Mouse (Mus musculus): ENCODE measurements around the gene Ankrd17. TPM values are rescaled to one million over a fixed set of nuclear protein-coding genes. Genes with fewer than 3 reads are reported as not detected.

The Ankrd17 gene
- polyA plus RNA-seq, 1 experiment from 2014 or later = 79.5 TPM

- DNase-seq (ENCODE audit: low read depth, low spot score) (no peak), ATAC-seq (no peak)
- H3K27me3 ChIP-seq = peaks cover 32% of the 10 kb centered on the region
- CTCF ChIA-PET = interaction anchor here (1.3 to 1.6 kb wide), 2 partner anchors 9 to 170 kb away, joined by 3 to 5 read pairs; no protein-coding TSS in a partner anchor
- in situ Hi-C loops (cut with MboI; ENCODE audit: low pct_unique_long_range_greater_than_20kb) = loop anchor here (25.0 kb wide), 1 partner anchor 911 kb away; the partner anchor contains the start of gene Gc
- TF ChIP-seq CTCF (IDR thresholded peaks at IDR 0.05) = no peak
- POLR2A ChIA-PET = interaction anchor here (0.7 kb wide), 1 partner anchor 1708 kb away, joined by 3 read pairs; no protein-coding TSS in a partner anchor
These were observed 7.3 kb upstream of the Ankrd17 start for GRCm38 (mm10) chr5:90373708-90374107.

- ChIA-PET POLR2A (no interaction called here), CTCF (no interaction called here)
- in situ Hi-C loops (cut with MboI; ENCODE audit: low pct_unique_long_range_greater_than_20kb) = loop anchor here (25.0 kb wide), 1 partner anchor 908 kb away; the partner anchor contains the start of gene Gc
- DNase-seq (ENCODE audit: low read depth, low spot score) (no peak), ATAC-seq (no peak)
- TF ChIP-seq CTCF (IDR thresholded peaks at IDR 0.05) = no peak
- peaks cover 13% of the 10 kb centered on the region for H3K27me3 ChIP-seq
These were observed 4.0 kb upstream of the Ankrd17 start for GRCm38 (mm10) chr5:90370401-90370800.

GRCm38 (mm10) chr5:90367067-90367303 lies 608 bp upstream of the Ankrd17 start, which contains the start of gene Gm9958:
TSS of gene Gm9958 (plus strand) at chr5:90367204.
- no peak for TF ChIP-seq CTCF (IDR thresholded peaks at IDR 0.05)

GRCm38 (mm10) chr5:90365141-90365951 lies 1.0 kb downstream of the Ankrd17 start:
- no peak for TF ChIP-seq CTCF (IDR thresholded peaks at IDR 0.05)
- H3K27me3 ChIP-seq = no peaks in the 10 kb centered on the region
- ChIA-PET POLR2A (interaction anchor here (0.7 to 1.3 kb wide), 5 partner anchors 8 to 599 kb away, joined by 3 to 6 read pairs (median 3); no protein-coding TSS in a partner anchor), CTCF (interaction anchor here (0.8 to 3.2 kb wide), 11 partner anchors 10 to 162 kb away, joined by 3 to 18 read pairs (median 8); no protein-coding TSS in a partner anchor)
- in situ Hi-C loops (cut with MboI; ENCODE audit: low pct_unique_long_range_greater_than_20kb) = loop anchor here (5.0 to 25.0 kb wide), 2 partner anchors 143 to 903 kb away; partner anchors contain the start of genes Cox18 and Gc
- DNase-seq (ENCODE audit: low read depth, low spot score) (no peak), ATAC-seq (peak; percentile 23)

More at GRCm38 (mm10) chr5:90367067-90367303, 608 bp upstream of the Ankrd17 start, which contains the start of gene Gm9958:
- ChIA-PET POLR2A (interaction anchor here (0.8 to 1.4 kb wide), 2 partner anchors 11 to 133 kb away, joined by 3 read pairs; no protein-coding TSS in a partner anchor), CTCF (interaction anchor here (0.9 kb wide), 1 partner anchor 149 kb away, joined by 3 read pairs; no protein-coding TSS in a partner anchor)
- no peaks in the 10 kb centered on the region for H3K27me3 ChIP-seq
- ATAC-seq (no peak), DNase-seq (ENCODE audit: low read depth, low spot score) (no peak)
- in situ Hi-C loops (cut with MboI; ENCODE audit: low pct_unique_long_range_greater_than_20kb) = loop anchor here (5.0 to 25.0 kb wide), 2 partner anchors 145 to 905 kb away; partner anchors contain the start of genes Cox18 and Gc

GRCm38 (mm10) chr5:90364526-90364925 lies 1.9 kb downstream of the Ankrd17 start:
- no peaks in the 10 kb centered on the region for H3K27me3 ChIP-seq
- TF ChIP-seq CTCF (IDR thresholded peaks at IDR 0.05) = peak; percentile 78
- ATAC-seq = no peak
- in situ Hi-C loops (cut with MboI; ENCODE audit: low pct_unique_long_range_greater_than_20kb) = loop anchor here (25.0 kb wide), 1 partner anchor 902 kb away; the partner anchor contains the start of gene Gc
- peak; percentile 43 for DNase-seq (ENCODE audit: low read depth, low spot score)
- CTCF ChIA-PET = interaction anchor here (0.7 to 3.2 kb wide), 21 partner anchors 9 to 161 kb away, joined by 3 to 18 read pairs (median 6); no protein-coding TSS in a partner anchor
- POLR2A ChIA-PET = interaction anchor here (0.7 to 1.3 kb wide), 6 partner anchors 8 to 600 kb away, joined by 3 to 6 read pairs (median 4); no protein-coding TSS in a partner anchor

GRCm38 (mm10) chr5:90355824-90356223 lies 10.6 kb downstream of the Ankrd17 start:
- no peaks in the 10 kb centered on the region for H3K27me3 ChIP-seq
- TF ChIP-seq CTCF (IDR thresholded peaks at IDR 0.05) = no peak
- CTCF ChIA-PET = interaction anchor here (1.0 to 4.8 kb wide), 5 partner anchors 8 to 145 kb away, joined by 3 to 41 read pairs (median 4); no protein-coding TSS in a partner anchor
- POLR2A ChIA-PET = interaction anchor here (0.9 kb wide), 1 partner anchor 11 kb away, joined by 3 read pairs; the partner anchor contains the start of genes Ankrd17 and Gm9958
- DNase-seq (ENCODE audit: low read depth, low spot score) (no peak), ATAC-seq (no peak)
- in situ Hi-C loops (cut with MboI; ENCODE audit: low pct_unique_long_range_greater_than_20kb) = loop anchor here (25.0 kb wide), 1 partner anchor 894 kb away; the partner anchor contains the start of gene Gc

GRCm38 (mm10) chr5:90353552-90354317 lies 12.6 kb downstream of the Ankrd17 start:
- CTCF ChIA-PET = interaction anchor here (1.7 to 4.8 kb wide), 3 partner anchors 10 to 67 kb away, joined by 4 to 41 read pairs (median 18); no protein-coding TSS in a partner anchor

GRCm38 (mm10) chr5:90346877-90347276 lies 19.5 kb downstream of the Ankrd17 start:
- ChIA-PET POLR2A (no interaction called here), CTCF (interaction anchor here (1.0 to 3.2 kb wide), 2 partner anchors 15 to 17 kb away, joined by 3 to 13 read pairs; no protein-coding TSS in a partner anchor)
- in situ Hi-C loops (cut with MboI; ENCODE audit: low pct_unique_long_range_greater_than_20kb) = no loop called here
- TF ChIP-seq CTCF (IDR thresholded peaks at IDR 0.05) = no peak
- DNase-seq (ENCODE audit: low read depth, low spot score) (no peak), ATAC-seq (no peak)
- no peaks in the 10 kb centered on the region for H3K27me3 ChIP-seq

More at GRCm38 (mm10) chr5:90353552-90354317, 12.6 kb downstream of the Ankrd17 start:
- DNase-seq (ENCODE audit: low read depth, low spot score) (no peak), ATAC-seq (no peak)
- no peak for TF ChIP-seq CTCF (IDR thresholded peaks at IDR 0.05)
- in situ Hi-C loops (cut with MboI; ENCODE audit: low pct_unique_long_range_greater_than_20kb) = loop anchor here (25.0 kb wide), 1 partner anchor 891 kb away; the partner anchor contains the start of gene Gc
- POLR2A ChIA-PET = interaction anchor here (0.6 to 1.2 kb wide), 2 partner anchors 8 to 11 kb away, joined by 3 to 5 read pairs; no protein-coding TSS in a partner anchor
- no peaks in the 10 kb centered on the region for H3K27me3 ChIP-seq

GRCm38 (mm10) chr5:90340847-90341246 lies 25.5 kb downstream of the Ankrd17 start:
- ATAC-seq (no peak), DNase-seq (ENCODE audit: low read depth, low spot score) (no peak)
- TF ChIP-seq CTCF (IDR thresholded peaks at IDR 0.05) = no peak
- H3K27me3 ChIP-seq = no peaks in the 10 kb centered on the region
- CTCF ChIA-PET = interaction anchor here (1.2 to 6.9 kb wide), 2 partner anchors 13 to 29 kb away, joined by 3 to 41 read pairs; no protein-coding TSS in a partner anchor
- POLR2A ChIA-PET = no interaction called here
- in situ Hi-C loops (cut with MboI; ENCODE audit: low pct_unique_long_range_greater_than_20kb) = no loop called here

All from Patski (cell line).